Comparison of ENCODE assay signal across 7 mouse cellular contexts in genomic region chr16:17760657-17761056, GRCm38 (mm10). TPM values are rescaled to one million over a fixed set of nuclear protein-coding genes. Genes with fewer than 3 reads are reported as not detected.
A peak's percentile ranks its signal among the peaks of the same experiment; 100 is the strongest.
DNase-seq lines count a peak whose midpoint lies in the region; ATAC-seq and TF ChIP-seq lines count a peak whose summit lies in the region.

No protein-coding gene starts in this region.

- no peak overlapping the region; the same call in 1 of the 2 replicates for H3K9ac ChIP-seq in ES-E14 (ENCODE audit: insufficient read depth, low read depth, low read length, poor library complexity, severe bottlenecking)
- no peak overlapping the region for H3K9ac ChIP-seq in kidney, embryonic 15.5 days

- ATAC-seq in kidney, embryonic 15.5 days (replicated peaks; ENCODE audit: low FRiP score) = no peak

- peak overlapping the region; percentile 56 to 73; a peak in 2 of 4 replicates for H3K4me3 ChIP-seq in ES-E14 (ENCODE audit: insufficient read depth in 1 of 2, low read depth in 1 of 2, low read length in 2 of 2, poor library complexity in 1 of 2, severe bottlenecking in 1 of 2)
- peak overlapping the region; percentile 59 for H3K4me3 ChIP-seq in kidney, embryonic 15.5 days (replicated peaks)
- H3K4me3 ChIP-seq in spleen, adult 2 months (ENCODE audit: extremely low read depth, insufficient read depth, insufficient read length) = no peak overlapping the region

- peaks cover 4% of the 10 kb centered on the region; the same call in 1 of the 2 replicates for H3K36me3 ChIP-seq in ES-E14 (ENCODE audit: control insufficient read depth, insufficient read depth, low read length, poor library complexity, severe bottlenecking)
- peaks cover 13% of the 10 kb centered on the region for H3K36me3 ChIP-seq in kidney, embryonic 15.5 days
- peaks cover 3% of the 10 kb centered on the region; the same call in 1 of the 2 replicates for H3K36me3 ChIP-seq in spleen, adult 2 months (ENCODE audit: control insufficient read depth, insufficient read depth, low read length)

- DNase-seq in A20 (ENCODE audit: low read depth, low spot score) (peak; percentile 51), ES-E14 (ENCODE audit: low read depth, low spot score) (peak; percentile 66)
- DNase-seq in cerebellum, postnatal 36 days = peak; percentile 43 to 44
- DNase-seq in heart, adult 8-10 months (ENCODE audit: low spot score) = peak; percentile 16
- DNase-seq in lung, postnatal 25 days (ENCODE audit: low spot score) = peak; percentile 43
- peak in 1 of 2 experiments; percentile 14 for DNase-seq in spleen, adult 2 months (ENCODE audit: low read depth in 1 of 2, low spot score in 2 of 2)

- H3K27ac ChIP-seq in ES-E14 (ENCODE audit: insufficient read depth, low read depth, low read length, poor library complexity, severe bottlenecking) = no peak overlapping the region
- no peak overlapping the region for H3K27ac ChIP-seq in kidney, embryonic 15.5 days
- H3K27ac ChIP-seq in spleen, adult 2 months (ENCODE audit: insufficient read depth, low read length) = no peak overlapping the region

- peaks cover 4% of the 10 kb centered on the region in 2 experiments; a peak in 3 of 4 replicates for H3K4me1 ChIP-seq in ES-E14 (ENCODE audit: control insufficient read depth in 2 of 2, insufficient read depth in 2 of 2, low read length in 2 of 2, poor library complexity in 1 of 2)
- H3K4me1 ChIP-seq in kidney, embryonic 15.5 days = peaks cover 39% of the 10 kb centered on the region
- H3K4me1 ChIP-seq in spleen, adult 2 months (ENCODE audit: control insufficient read depth, insufficient read depth, insufficient read length) = peaks cover 4% of the 10 kb centered on the region

- TF ChIP-seq POLR2A in spleen, adult 2 months (IDR thresholded peaks at IDR 0.05; ENCODE audit: low read depth, low read length) = no peak

- no peaks in the 10 kb centered on the region for H3K9me3 ChIP-seq in ES-E14 (ENCODE audit: control insufficient read depth, insufficient read depth, low read depth, low read length)
- H3K9me3 ChIP-seq in kidney, embryonic 15.5 days (replicated peaks) = no peaks in the 10 kb centered on the region

- TF ChIP-seq CTCF in spleen, adult 2 months (IDR thresholded peaks at IDR 0.05; ENCODE audit: extremely low read depth, insufficient read depth, insufficient read length, insufficient replicate concordance) = peak; percentile 22; the same call in 1 of the 2 replicates

- in situ Hi-C loops in ES-E14 (cut with MboI; ENCODE audit: low sequenced_read_pairs in 2 of 2, unreplicated experiment in 2 of 2) = no loop called here

- no peaks in the 10 kb centered on the region for H3K27me3 ChIP-seq in kidney, embryonic 15.5 days
- no peaks in the 10 kb centered on the region for H3K27me3 ChIP-seq in spleen, adult 2 months (ENCODE audit: control insufficient read depth, insufficient read depth, low read length)

- WGBS in kidney, embryonic 15.5 days = 32% methylated on average over 8 of the region's 8 CpGs
- 73% methylated on average over 8 of the region's 8 CpGs for WGBS in spleen, adult 2 months

- H3K4me2 ChIP-seq in kidney, embryonic 15.5 days = peak overlapping the region; percentile 90

TF ChIP-seq in ES-E14, 5 proteins besides CTCF, POLR2A, EP300 and RAD21:
- 0 out of 2 replicates have a peak, but pooled peaks have one; percentile 32 for TF ChIP-seq HCFC1 (IDR thresholded peaks at IDR 0.05; ENCODE audit: borderline replicate concordance, insufficient read depth, low read length)
- no peak for TF ChIP-seq CHD2 (IDR thresholded peaks at IDR 0.05; ENCODE audit: low read depth, low read length)

RNA-seq across cellular contexts. Expression of gene Klhl22, which starts 1.2 kb away (rescaled TPM):
- total RNA-seq in ES-E14 (2012; rRNA removed) = 48.5 and 64.7 TPM in 2 replicates
- 10 to 100 TPM; 18.8 to 23.0 (median 19.4) TPM for total RNA-seq in heart, adult 8-10 months (2022)
- polyA plus RNA-seq in kidney, embryonic 15.5 days (2015; fragmentation: Nextera tagmentation; extraction: Ambion mirVana) = 65.1 and 71.4 TPM in 2 replicates
- 20.0 and 25.5 TPM in 2 replicates for polyA plus RNA-seq in spleen, adult 2 months (2012; rRNA removed)

RNA-seq across cellular contexts. Expression of gene Med15, which starts 28.0 kb away (rescaled TPM):
- total RNA-seq in ES-E14 (2012; rRNA removed) = 32.7 and 36.6 TPM in 2 replicates
- total RNA-seq in heart, adult 8-10 months (2022) = 10 to 100 TPM; 22.3 to 27.2 (median 23.0) TPM
- 44.4 and 47.9 TPM in 2 replicates for polyA plus RNA-seq in kidney, embryonic 15.5 days (2015; fragmentation: Nextera tagmentation; extraction: Ambion mirVana)
- 110 and 117 TPM in 2 replicates for polyA plus RNA-seq in spleen, adult 2 months (2012; rRNA removed)

RNA-seq across cellular contexts. Expression of gene Scarf2, which starts 36.4 kb away (rescaled TPM):
- 7.2 and 8.1 TPM in 2 replicates for total RNA-seq in ES-E14 (2012; rRNA removed)
- 1 to 10 TPM; 3.3 to 5.2 (median 4.4) TPM for total RNA-seq in heart, adult 8-10 months (2022)
- 10.8 and 12.3 TPM in 2 replicates for polyA plus RNA-seq in kidney, embryonic 15.5 days (2015; fragmentation: Nextera tagmentation; extraction: Ambion mirVana)
- polyA plus RNA-seq in spleen, adult 2 months (2012; rRNA removed) = 27.6 and 40.8 TPM in 2 replicates
